Mouse (Mus musculus) lung, postnatal 0 days (tissue): ENCODE data around the gene Wdr26. TPM values are rescaled to one million over a fixed set of nuclear protein-coding genes. Genes with fewer than 3 reads are reported as not detected.

Experiments used
- ATAC-seq: fragments of 200-750 bp; cut with Nextera tagmentation; 2 replicates; pipeline ENCODE4 v1.8.0; 2017; ENCODE audit warnings: moderate library complexity
- DNase-seq: peaks from one replicate; pipeline ENCODE4 v3.0.0-alpha.2; 2016; ENCODE audit warnings: low spot score
- H3K27ac ChIP-seq: fragments of 300-500 bp; sonication (generic); 2 replicates; pipeline ENCODE4 v1.5.1; 2014; ENCODE audit warnings: antibody characterized with exemption, mild to moderate bottlenecking, low read length, mixed read lengths
- H3K27me3 ChIP-seq: fragments of 300-500 bp; sonication (generic); replicated peaks from 2 replicates; pipeline ENCODE4 v1.6.1; 2014; ENCODE audit warnings: low read length, mixed read lengths; ENCODE audit not compliant: insufficient read depth
- H3K36me3 ChIP-seq: fragments of 300-500 bp; sonication (generic); 2 replicates; pipeline ENCODE4 v1.6.1; 2014; ENCODE audit warnings: low read length, mixed read lengths; ENCODE audit not compliant: insufficient read depth
- H3K4me1 ChIP-seq: fragments of 300-500 bp; sonication (generic); 2 replicates; pipeline ENCODE4 v1.6.1; 2014; ENCODE audit warnings: antibody characterized with exemption, low read depth, low read length, mixed read lengths; ENCODE audit not compliant: insufficient read depth
- H3K4me2 ChIP-seq: fragments of 300-500 bp; sonication (generic); replicated peaks from 2 replicates; pipeline ENCODE4 v1.6.1; 2014; ENCODE audit warnings: low read depth, mild to moderate bottlenecking, low read length, moderate library complexity, mixed read lengths
- H3K4me3 ChIP-seq: fragments of 300-500 bp; sonication (generic); 2 replicates; pipeline ENCODE4 v1.5.1; 2014; ENCODE audit warnings: low read depth, low read length
- H3K9ac ChIP-seq: fragments of 300-500 bp; sonication (generic); replicated peaks from 2 replicates; pipeline ENCODE4 v1.6.1; 2014; ENCODE audit warnings: low read depth, mild to moderate bottlenecking
- H3K9me3 ChIP-seq: fragments of 300-500 bp; sonication (generic); 2 replicates; pipeline ENCODE4 v1.6.1; 2016; ENCODE audit warnings: low read length, mixed read lengths
- CTCF ChIP-seq: IDR thresholded peaks from 2 replicates; pipeline ENCODE4 v1.5.1; 2016; ENCODE audit warnings: antibody characterized with exemption, mild to moderate bottlenecking
- EP300 ChIP-seq: IDR thresholded peaks from 2 replicates; pipeline ENCODE4 v1.6.1; 2016; ENCODE audit warnings: antibody characterized with exemption, mild to moderate bottlenecking, control low read depth
- WGBS: fragments of 180-500 bp; shearing (Covaris S2); extraction: QIAGEN DNeasy Blood & Tissue Kit; methylation state at CpG from one replicate; pipeline ENCODE4 v1.1.7; 2014; 5-methylcytosine and 5-hydroxymethylcytosine counted together
- polyA plus RNA-seq: library from polyadenylated mRNA; unstranded; fragments of >200 nt; fragmentation: Nextera tagmentation; extraction: Ambion mirVana; gene quantifications from 2 replicates; pipeline ENCODE4 v1.2.1, GENCODE M21; 2015

Gene Wdr26
- polyA plus RNA-seq, 1 experiment from 2014 or later = 49.1 TPM

- H3K9me3 ChIP-seq = no peaks in the 10 kb centered on the region
- ATAC-seq (peak; percentile 93), DNase-seq (peak; percentile 94)
- TF ChIP-seq CTCF = no peak
- no peak for TF ChIP-seq EP300
- H3K4me2 ChIP-seq = peak overlapping the region; percentile 88
- H3K4me3 ChIP-seq = peak overlapping the region; percentile 85
- peak overlapping the region; percentile 77 for H3K9ac ChIP-seq
- H3K4me1 ChIP-seq = peaks cover 6% of the 10 kb centered on the region; the same call in 1 of the 2 replicates
- no peaks in the 10 kb centered on the region for H3K27me3 ChIP-seq
- no peaks in the 10 kb centered on the region for H3K36me3 ChIP-seq
- WGBS = under 1% methylated on average over 38 of the region's 59 CpGs
- peak overlapping the region; percentile 68; the same call in 1 of the 2 replicates for H3K27ac ChIP-seq
These were observed 60.8 kb downstream of the Wdr26 start for GRCm38 (mm10) chr1:181150827-181151534.

- TF ChIP-seq EP300 (no peak), CTCF (no peak)
- H3K4me3 ChIP-seq = no peak overlapping the region
- no peaks in the 10 kb centered on the region for H3K9me3 ChIP-seq
- DNase-seq (no peak), ATAC-seq (0 out of 2 replicates have a peak, but pooled peaks have one; percentile 6)
- no peaks in the 10 kb centered on the region for H3K27me3 ChIP-seq
- no peak overlapping the region for H3K27ac ChIP-seq
- peaks cover 7% of the 10 kb centered on the region; the same call in 1 of the 2 replicates for H3K4me1 ChIP-seq
- 64% methylated on average over 3 of the region's 3 CpGs for WGBS
- no peak overlapping the region for H3K9ac ChIP-seq
- no peak overlapping the region for H3K4me2 ChIP-seq
- H3K36me3 ChIP-seq = no peaks in the 10 kb centered on the region
These were observed 61.4 kb downstream of the Wdr26 start for GRCm38 (mm10) chr1:181150431-181150826.

GRCm38 (mm10) chr1:181149373-181150017 is 62.3 kb downstream of the Wdr26 start:
- H3K36me3 ChIP-seq = no peaks in the 10 kb centered on the region
- WGBS = 75% methylated on average over 3 of the region's 3 CpGs
- H3K9me3 ChIP-seq = no peaks in the 10 kb centered on the region
- no peak overlapping the region for H3K4me3 ChIP-seq
- no peak for ATAC-seq
- H3K4me1 ChIP-seq = peaks cover 12% of the 10 kb centered on the region; the same call in 1 of the 2 replicates
- H3K9ac ChIP-seq = no peak overlapping the region
- H3K27me3 ChIP-seq = no peaks in the 10 kb centered on the region
- no peak for TF ChIP-seq EP300
- peak; percentile 31 for TF ChIP-seq CTCF
- no peak overlapping the region for H3K27ac ChIP-seq
- no peak overlapping the region for H3K4me2 ChIP-seq
- no peak for DNase-seq

- Histone ChIP-seq H3K9ac (no peak overlapping the region), H3K27me3 (no peaks in the 10 kb centered on the region), H3K27ac (no peak overlapping the region), H3K9me3 (no peaks in the 10 kb centered on the region), H3K36me3 (no peaks in the 10 kb centered on the region), H3K4me1 (peaks cover 12% of the 10 kb centered on the region; the same call in 1 of the 2 replicates), H3K4me3 (no peak overlapping the region), H3K4me2 (no peak overlapping the region)
- WGBS = 54% methylated on average over 5 of the region's 5 CpGs
- peak; percentile 30 for DNase-seq
- no peak for ATAC-seq
- TF ChIP-seq EP300 (no peak), CTCF (no peak)
These were observed 63.3 kb downstream of the Wdr26 start for GRCm38 (mm10) chr1:181148540-181148939.

- WGBS = 63% methylated on average over 2 of the region's 2 CpGs
- ATAC-seq = no peak
- H3K4me3 ChIP-seq = no peak overlapping the region
These were observed 65.6 kb downstream of the Wdr26 start for GRCm38 (mm10) chr1:181146187-181146586.

GRCm38 (mm10) chr1:181144966-181145365 is 66.8 kb downstream of the Wdr26 start:
- peak overlapping the region; percentile 89 for H3K27ac ChIP-seq
- peaks cover 12% of the 10 kb centered on the region; the same call in 1 of the 2 replicates for H3K4me1 ChIP-seq
- H3K9ac ChIP-seq = peak overlapping the region; percentile 39
- WGBS = 4% methylated on average over 12 of the region's 12 CpGs
- peak overlapping the region; percentile 81 for H3K4me3 ChIP-seq
- H3K27me3 ChIP-seq = no peaks in the 10 kb centered on the region
- H3K9me3 ChIP-seq = no peaks in the 10 kb centered on the region
- ATAC-seq (no peak), DNase-seq (no peak)
- H3K4me2 ChIP-seq = peak overlapping the region; percentile 65
- TF ChIP-seq CTCF (no peak), EP300 (no peak)
- H3K36me3 ChIP-seq = no peaks in the 10 kb centered on the region

More at GRCm38 (mm10) chr1:181146187-181146586, 65.6 kb downstream of the Wdr26 start:
- H3K36me3 ChIP-seq = no peaks in the 10 kb centered on the region
- no peak for DNase-seq
- TF ChIP-seq EP300 (no peak), CTCF (no peak)
- H3K4me2 ChIP-seq = no peak overlapping the region
- no peak overlapping the region for H3K9ac ChIP-seq
- no peak overlapping the region for H3K27ac ChIP-seq
- peaks cover 12% of the 10 kb centered on the region; the same call in 1 of the 2 replicates for H3K4me1 ChIP-seq
- H3K9me3 ChIP-seq = no peaks in the 10 kb centered on the region
- H3K27me3 ChIP-seq = no peaks in the 10 kb centered on the region
